Mouse (Mus musculus) forebrain, postnatal 0 days (tissue): ENCODE results near the gene Pik3c2g. TPM values are rescaled to one million over a fixed set of nuclear protein-coding genes. Genes with fewer than 3 reads are reported as not detected.

Source experiments
- ATAC-seq: fragments of 200-750 bp; cut with Nextera tagmentation; 2 replicates; pipeline ENCODE4 v1.8.0; 2017; ENCODE audit warnings: mild to moderate bottlenecking, moderate library complexity
- DNase-seq: peaks from one replicate; pipeline ENCODE4 v3.0.0-alpha.2; 2015
- H3K27ac ChIP-seq: fragments of 300-500 bp; sonication (generic); 2 replicates; pipeline ENCODE4 v1.5.1; 2014; ENCODE audit warnings: low read depth, mild to moderate bottlenecking, antibody characterized with exemption, low read length, moderate library complexity, mixed read lengths
- H3K27me3 ChIP-seq: fragments of 300-500 bp; sonication (generic); 2 replicates; pipeline ENCODE4 v1.6.1; 2014; ENCODE audit warnings: mild to moderate bottlenecking, low read length, mixed read lengths; ENCODE audit not compliant: insufficient read depth
- H3K36me3 ChIP-seq: fragments of 300-500 bp; sonication (generic); 2 replicates; pipeline ENCODE4 v1.6.1; 2014; ENCODE audit warnings: mild to moderate bottlenecking, moderate library complexity; ENCODE audit not compliant: insufficient read depth
- H3K4me1 ChIP-seq: fragments of 300-500 bp; sonication (generic); 2 replicates; pipeline ENCODE4 v1.6.1; 2014; ENCODE audit warnings: antibody characterized with exemption; ENCODE audit not compliant: insufficient read depth
- H3K4me2 ChIP-seq: fragments of 300-500 bp; sonication (generic); 2 replicates; pipeline ENCODE4 v1.6.1; 2014; ENCODE audit warnings: low read depth, mild to moderate bottlenecking, moderate library complexity
- H3K4me3 ChIP-seq: fragments of 300-500 bp; sonication (generic); 2 replicates; pipeline ENCODE4 v1.5.1; 2014; ENCODE audit warnings: low read depth, low read length, mixed read lengths
- H3K9ac ChIP-seq: fragments of 300-500 bp; sonication (generic); 2 replicates; pipeline ENCODE4 v1.6.1; 2014; ENCODE audit warnings: mild to moderate bottlenecking
- H3K9me3 ChIP-seq: fragments of 300-500 bp; sonication (generic); 2 replicates; pipeline ENCODE4 v1.6.1; 2016; ENCODE audit warnings: low read length
- CTCF ChIP-seq: sonication (generic); IDR thresholded peaks from 2 replicates; pipeline ENCODE4 v1.5.1; 2016; ENCODE audit warnings: antibody characterized with exemption, control low read depth, low read depth
- WGBS: fragments of 180-500 bp; shearing (Covaris S2); extraction: QIAGEN DNeasy Blood & Tissue Kit; methylation state at CpG from one replicate; pipeline ENCODE4 v1.1.7; 2014; 5-methylcytosine and 5-hydroxymethylcytosine counted together
- polyA plus RNA-seq: library from polyadenylated mRNA; unstranded; fragments of >200 nt; fragmentation: Nextera tagmentation; extraction: Ambion mirVana; gene quantifications from 2 replicates; pipeline ENCODE4 v1.2.1, GENCODE M21; 2015
- total RNA-seq: library from RNA; depleted of rRNA; stranded (reverse); fragments of >200 nt; gene quantifications from 2 replicates; pipeline ENCODE4 v1.2.3, GENCODE M21; 2014; rRNA removed

The Pik3c2g gene
- total RNA-seq (0.08 TPM in 1 of 2 replicates, not detected in the other), polyA plus RNA-seq (0.25 and 0.39 TPM in 2 replicates)

DNA sequence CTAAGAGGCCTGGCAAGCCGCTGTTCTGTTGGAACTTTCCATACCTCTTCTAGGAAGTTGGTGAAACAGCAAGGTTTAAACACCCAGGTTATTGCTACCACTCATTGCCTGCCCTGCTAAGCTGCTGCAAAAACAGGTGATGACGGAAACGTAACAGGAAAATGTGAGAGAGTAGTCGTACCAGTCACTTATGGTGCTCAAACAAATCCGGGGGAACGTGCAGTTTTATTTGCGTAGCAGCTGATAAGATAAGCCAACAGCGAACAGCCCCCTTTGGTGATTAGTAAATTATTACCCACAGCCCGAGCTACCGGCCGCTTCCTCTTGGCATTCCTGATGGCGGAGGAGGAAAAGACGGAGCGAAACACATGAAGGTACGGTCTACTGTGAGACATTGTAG, at the start of gene Pik3c2g:
Gene Pik3c2g, plus strand, starts transcription at position 330 of the 400 bp plus-strand sequence.
- Histone ChIP-seq H3K36me3 (no peaks in the 10 kb centered on the region), H3K4me3 (no peak within 1 kb of the TSS), H3K27ac (no peak within 1 kb of the TSS), H3K9ac (no peak within 1 kb of the TSS), H3K4me1 (no peaks in the 10 kb centered on the region), H3K9me3 (no peaks in the 10 kb centered on the region), H3K27me3 (no peaks in the 10 kb centered on the region), H3K4me2 (no peak within 1 kb of the TSS)
- 84% methylated on average over 15 of the region's 15 CpGs for WGBS
- TF ChIP-seq CTCF, result no peak
- no peak for ATAC-seq
- no peak for DNase-seq

DNA sequence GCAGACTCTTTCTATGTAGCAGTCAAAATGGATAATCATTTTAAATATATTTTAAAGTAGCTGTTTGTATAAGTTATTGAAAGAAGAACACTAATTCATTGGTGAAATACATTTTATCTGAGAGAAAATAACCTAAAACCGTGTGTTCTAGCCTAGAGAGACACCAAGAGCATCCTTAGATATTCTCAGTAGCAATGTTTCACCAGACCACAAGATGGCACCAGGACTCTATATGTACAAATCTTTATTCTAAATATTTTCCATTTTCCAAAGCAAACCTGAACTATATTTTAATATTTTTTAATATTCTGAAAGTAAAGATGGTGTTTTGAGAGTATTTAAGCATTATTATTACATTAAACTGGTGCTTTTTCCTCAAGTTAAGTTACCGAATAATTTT, 48.6 kb upstream of the Pik3c2g start:
- 54% methylated on average over 2 of the region's 2 CpGs for WGBS
- no peaks in the 10 kb centered on the region for H3K9me3 ChIP-seq
- DNase-seq (peak; percentile 46), ATAC-seq (no peak)
- H3K4me1 ChIP-seq, result no peaks in the 10 kb centered on the region
- no peak overlapping the region for H3K27ac ChIP-seq
- H3K4me3 ChIP-seq, result no peak overlapping the region
- peak; percentile 66 for TF ChIP-seq CTCF
- H3K4me2 ChIP-seq, result no peak overlapping the region
- H3K9ac ChIP-seq, result no peak overlapping the region
- no peaks in the 10 kb centered on the region for H3K36me3 ChIP-seq
- no peaks in the 10 kb centered on the region for H3K27me3 ChIP-seq

DNA sequence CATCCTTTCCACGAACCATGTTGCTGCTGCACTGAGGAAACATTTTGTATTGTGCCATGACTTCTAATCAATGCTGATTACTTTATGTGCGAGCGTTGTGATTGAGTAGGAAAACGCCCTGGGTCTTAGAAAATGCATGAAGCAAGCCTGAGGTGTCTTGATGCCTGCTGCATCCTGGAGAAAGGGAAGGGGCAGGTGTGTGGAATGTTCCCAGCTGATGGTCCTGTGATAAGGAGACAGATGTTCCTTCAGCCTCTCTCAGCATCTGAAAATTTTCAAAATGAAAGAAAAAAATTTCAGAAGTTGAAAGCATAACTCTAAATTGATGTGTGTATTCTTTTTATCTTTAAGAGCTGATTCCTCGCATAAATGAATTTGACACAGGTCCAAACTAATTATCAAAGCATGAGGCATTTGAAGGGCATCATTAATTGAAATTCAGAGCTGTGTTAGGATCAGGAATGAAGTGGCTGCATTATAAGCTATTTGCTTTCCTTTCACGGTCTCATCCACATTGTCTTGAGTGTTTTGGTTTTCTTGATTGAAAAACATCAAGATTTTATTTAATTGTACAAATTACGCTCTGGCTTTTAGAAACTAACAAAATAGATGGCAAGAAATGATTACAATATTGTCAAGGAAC, 31.4 kb upstream of the Pik3c2g start:
- no peaks in the 10 kb centered on the region for H3K4me1 ChIP-seq
- H3K4me2 ChIP-seq, result no peak overlapping the region
- H3K27ac ChIP-seq, result no peak overlapping the region
- no peaks in the 10 kb centered on the region for H3K27me3 ChIP-seq
- no peak for TF ChIP-seq CTCF
- peak; percentile 40; the same call in 1 of the 2 replicates for ATAC-seq
- WGBS, result 48% methylated on average over 7 of the region's 7 CpGs
- H3K36me3 ChIP-seq, result no peaks in the 10 kb centered on the region
- H3K4me3 ChIP-seq, result no peak overlapping the region
- no peak overlapping the region for H3K9ac ChIP-seq
- DNase-seq, result no peak
- H3K9me3 ChIP-seq, result no peaks in the 10 kb centered on the region

DNA sequence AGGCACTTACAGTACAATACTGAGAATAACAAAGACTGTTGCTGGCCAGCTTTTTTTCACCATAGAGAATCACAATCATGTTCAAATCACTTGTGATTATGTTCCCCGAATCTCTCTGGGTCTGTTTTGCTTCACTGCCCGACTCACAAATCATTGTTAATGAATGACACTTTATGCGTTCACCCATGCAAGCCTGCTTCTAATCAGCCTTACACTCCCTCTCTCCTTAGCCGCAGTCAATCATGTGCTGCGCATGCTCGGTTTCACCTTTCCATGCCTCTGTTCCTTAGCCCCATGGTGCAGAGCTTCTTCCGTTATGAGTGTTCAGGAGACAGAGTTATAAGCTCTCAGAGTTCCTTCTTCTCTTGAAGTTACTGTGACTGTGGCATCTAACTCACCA, 17.8 kb upstream of the Pik3c2g start:
- no peak overlapping the region for H3K4me3 ChIP-seq
- no peak overlapping the region for H3K27ac ChIP-seq
- H3K9ac ChIP-seq, result no peak overlapping the region
- no peaks in the 10 kb centered on the region for H3K27me3 ChIP-seq
- no peaks in the 10 kb centered on the region for H3K9me3 ChIP-seq
- H3K4me2 ChIP-seq, result no peak overlapping the region
- DNase-seq, result no peak
- H3K36me3 ChIP-seq, result no peaks in the 10 kb centered on the region
- no peak for TF ChIP-seq CTCF
- 29% methylated on average over 7 of the region's 7 CpGs for WGBS
- H3K4me1 ChIP-seq, result no peaks in the 10 kb centered on the region
- ATAC-seq, result no peak

DNA sequence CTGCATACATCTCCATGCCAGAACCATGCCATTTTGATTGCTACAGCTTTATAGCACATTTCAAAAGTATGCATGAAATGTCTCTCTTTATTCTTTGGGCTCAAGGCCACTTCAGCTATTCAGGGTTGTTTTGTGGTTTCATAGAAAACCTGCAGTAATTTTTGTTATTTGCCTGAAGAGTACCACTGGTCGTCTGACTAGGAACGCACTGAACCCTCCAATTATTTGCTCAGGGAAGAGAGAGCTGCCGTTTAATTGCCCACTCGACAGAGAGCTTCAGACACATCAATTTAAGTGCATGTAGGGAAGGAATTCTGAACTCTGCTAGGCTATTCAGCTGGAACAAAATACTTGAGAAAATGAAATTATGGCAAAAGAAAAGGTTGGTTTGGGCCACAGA, 11.2 kb upstream of the Pik3c2g start:
- Histone ChIP-seq H3K27ac (no peak overlapping the region), H3K4me1 (no peaks in the 10 kb centered on the region), H3K27me3 (no peaks in the 10 kb centered on the region), H3K9ac (no peak overlapping the region), H3K4me2 (no peak overlapping the region), H3K36me3 (no peaks in the 10 kb centered on the region), H3K4me3 (no peak overlapping the region), H3K9me3 (no peaks in the 10 kb centered on the region)
- TF ChIP-seq CTCF, result no peak
- WGBS, result 33% methylated on average over 4 of the region's 4 CpGs
- DNase-seq (no peak), ATAC-seq (no peak)

DNA sequence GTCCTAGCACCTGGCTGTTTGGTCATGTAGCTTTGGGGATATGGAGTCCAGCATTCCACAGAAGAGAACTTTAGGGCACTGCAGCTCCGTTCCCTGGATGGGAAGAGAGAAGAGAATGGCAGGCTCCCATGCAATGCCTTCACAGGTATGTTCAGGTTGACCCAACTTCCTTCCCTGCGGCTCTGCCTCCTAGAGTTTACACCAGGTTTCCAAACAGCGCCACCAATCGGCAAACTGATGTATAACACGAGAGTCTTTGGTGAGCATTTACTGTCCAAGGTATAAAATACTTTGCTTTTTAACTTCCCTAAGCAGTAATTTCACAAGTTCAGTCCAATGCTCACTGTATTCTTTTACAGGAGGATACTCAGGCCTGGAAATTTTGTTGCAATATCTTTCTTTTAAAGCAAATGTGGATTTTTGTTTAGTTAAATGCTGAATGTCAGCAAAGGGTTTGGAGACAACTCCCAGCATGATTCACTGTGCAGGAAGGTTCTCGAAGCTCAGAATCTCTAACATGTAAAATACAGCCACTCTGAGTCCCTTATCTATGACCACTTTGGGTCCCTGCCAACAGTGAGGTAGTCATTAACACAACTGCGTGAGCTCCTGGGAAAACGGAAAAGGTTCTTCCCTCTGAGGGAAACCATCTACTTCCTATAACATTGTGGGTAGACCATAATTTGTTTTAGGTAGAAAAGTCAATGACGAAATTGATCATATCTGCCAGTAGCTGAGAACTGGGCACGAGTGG, 10.6 kb upstream of the Pik3c2g start:
- 73% methylated on average over 10 of the region's 10 CpGs for WGBS
- Histone ChIP-seq H3K4me1 (no peaks in the 10 kb centered on the region), H3K27ac (no peak overlapping the region), H3K9me3 (no peaks in the 10 kb centered on the region), H3K9ac (no peak overlapping the region), H3K4me3 (no peak overlapping the region), H3K4me2 (no peak overlapping the region), H3K27me3 (no peaks in the 10 kb centered on the region), H3K36me3 (no peaks in the 10 kb centered on the region)
- DNase-seq (peak; percentile 38), ATAC-seq (no peak)
- TF ChIP-seq CTCF, result peak; percentile 44
